Mouse (Mus musculus) cortical plate, adult 2 months (tissue): ENCODE results near the gene Nr1h5.

Experiments used
- CTCF ChIP-seq: fragments of 200-500 bp; IDR thresholded peaks from 2 replicates; pipeline ENCODE4 v1.5.1; 2011; ENCODE audit warnings: mild to moderate bottlenecking, control low read depth, low read length; ENCODE audit not compliant: insufficient read depth; ENCODE audit errors: extremely low read depth
- POLR2A ChIP-seq: fragments of 200-500 bp; IDR thresholded peaks from 2 replicates; pipeline ENCODE4 v1.6.1; 2011; ENCODE audit warnings: mild to moderate bottlenecking, low read length, control low read depth; ENCODE audit not compliant: insufficient read depth; ENCODE audit errors: extremely low read depth

GRCm38 (mm10) chr3:102980349-102980736 lies 16.4 kb upstream of the Nr1h5 start:
- TF ChIP-seq CTCF (no peak), POLR2A (no peak)
